Mouse (Mus musculus) spleen, adult 10 weeks (tissue): ENCODE measurements around the gene Nptx2. TPM values are rescaled to one million over a fixed set of nuclear protein-coding genes. Genes with fewer than 3 reads are reported as not detected.

Experiments used
- polyA plus RNA-seq: library from polyadenylated mRNA; stranded (reverse); fragments of 350-450 nt; fragmentation: Illumina TruSeq; extraction: RNeasy Lipid Tissue Mini Kit (QIAGEN cat#74804); gene quantifications from one replicate; pipeline ENCODE4 v1.2.3, GENCODE M21; 2015; ENCODE audit warnings: low replicate concordance; ENCODE audit not compliant: insufficient read depth

Nptx2 gene
- 0.11 TPM for polyA plus RNA-seq

GRCm38 (mm10) chr5:144545653-144546422 is at the start of gene Nptx2:
Nptx2 (plus strand) TSS chr5:144545902.

Other genes starting within 250 kb of the Nptx2 start
- gene Baiap2l1, start 187.8 kb upstream of the Nptx2 start, polyA plus RNA-seq = 0.25 TPM
- not detected for gene Tmem130, start 215.9 kb downstream of the Nptx2 start, polyA plus RNA-seq
- gene Trrap, start 221.8 kb downstream of the Nptx2 start, polyA plus RNA-seq = 44.4 TPM